Mouse (Mus musculus): ENCODE results near the gene Appl2.
"Not testable (repeated sequence)": the region's sequence is repeated elsewhere in the genome, so short reads cannot be mapped to it uniquely, and the experiment has no call there.

The Appl2 gene

DNA sequence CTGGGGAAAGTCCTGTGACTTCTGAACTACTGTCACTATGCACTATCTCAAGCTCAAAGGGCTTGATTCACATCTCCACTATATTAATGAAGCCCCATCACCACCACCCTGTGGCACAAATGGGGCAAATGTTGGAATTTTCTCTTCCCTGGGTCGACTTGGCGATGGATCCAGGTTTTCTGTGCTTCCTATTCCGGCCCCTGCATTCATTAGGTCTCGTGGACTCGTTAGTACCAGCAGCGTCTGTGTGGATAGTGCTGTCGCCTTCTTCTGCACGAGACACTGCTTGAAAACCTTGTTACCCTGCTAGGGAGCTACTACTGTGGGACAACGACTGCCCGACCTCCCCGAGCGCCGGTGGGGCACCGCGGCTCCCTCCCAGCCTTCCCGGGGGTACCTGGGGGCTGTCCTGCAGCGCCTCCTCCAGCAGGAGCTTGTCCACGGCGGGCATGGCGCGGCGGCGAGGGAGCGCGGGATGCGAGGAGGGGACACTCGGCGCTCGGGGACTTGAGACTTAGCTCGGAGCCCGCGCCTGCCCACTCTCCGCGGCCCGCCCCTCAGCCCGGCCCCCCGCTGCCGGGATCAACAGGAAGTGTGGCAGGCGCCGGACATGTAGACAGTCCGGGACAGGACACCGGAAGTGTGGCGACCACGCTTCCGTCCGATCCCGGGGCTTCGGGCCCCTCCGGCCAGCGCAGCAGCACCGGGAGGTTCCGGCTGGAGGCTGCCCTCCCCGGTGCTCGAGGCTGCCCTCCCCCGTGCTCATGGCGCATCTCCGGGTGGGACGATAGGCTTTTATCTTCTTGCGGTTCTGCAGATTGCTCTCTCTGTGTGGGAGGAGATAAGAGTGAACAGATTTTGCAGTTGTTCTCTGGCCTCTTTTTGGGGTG, at the start of gene Appl2:
Gene Appl2 (minus strand): TSS at position 608 of the 890 bp plus-strand sequence.
- peak; percentile 96 for DNase-seq (ENCODE audit: low spot score in 2 of 2)

DNA sequence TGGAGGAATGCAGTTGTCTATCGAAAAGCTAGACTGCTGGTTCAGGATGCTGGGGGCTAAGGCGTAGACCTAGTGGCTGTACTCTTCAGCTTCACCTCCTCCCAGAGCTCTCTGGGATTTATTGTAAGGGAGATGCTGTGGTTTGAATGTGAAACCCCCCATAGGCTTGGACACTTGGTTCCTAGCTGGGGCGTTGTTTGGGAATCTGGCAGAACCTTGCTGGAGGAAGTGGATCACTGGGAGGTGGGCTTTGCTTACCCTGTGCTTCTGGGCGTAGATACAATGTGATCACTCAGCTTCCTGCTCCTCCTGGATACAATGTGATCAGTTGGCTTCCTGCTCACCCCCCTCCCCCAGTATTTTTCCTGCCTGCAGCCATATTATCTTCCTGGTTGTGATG, 47.7 kb upstream of the Appl2 start:
- no peak for DNase-seq (ENCODE audit: low spot score in 2 of 2)

DNA sequence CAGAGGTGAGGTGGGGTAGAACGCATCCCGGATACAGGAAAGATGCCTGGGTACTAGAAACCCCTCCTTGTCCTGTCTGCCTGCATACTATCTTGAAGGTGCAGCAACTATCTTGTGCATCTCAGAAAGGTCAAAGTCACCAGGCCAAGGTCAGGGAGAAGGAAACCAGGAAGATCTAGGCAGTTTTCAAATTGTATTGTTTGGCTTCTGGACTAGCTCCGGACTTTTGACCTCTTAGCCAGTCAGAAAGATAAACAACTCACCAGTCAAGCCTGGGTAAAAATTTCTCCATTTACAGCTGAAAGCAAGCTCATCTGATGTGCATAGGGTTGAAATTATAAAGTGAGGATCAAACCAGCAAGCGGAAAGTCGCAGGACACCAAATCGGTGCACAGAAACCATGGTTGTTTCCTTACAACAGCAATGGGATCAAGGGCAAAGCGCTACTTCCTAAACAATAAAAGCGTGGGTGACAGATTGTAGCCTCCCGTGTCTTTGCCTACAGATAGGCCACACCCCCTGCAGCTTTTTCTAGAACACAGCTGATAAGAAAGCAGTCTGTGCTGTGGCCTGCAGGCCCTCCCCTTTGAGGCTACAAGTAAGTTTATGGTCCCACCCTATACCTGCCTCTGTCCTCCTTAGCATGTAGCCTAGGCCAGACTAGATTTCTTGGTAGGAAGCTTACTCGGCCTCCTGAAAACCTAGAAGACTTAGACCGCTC, 43.8 kb upstream of the Appl2 start:
- DNase-seq (ENCODE audit: low spot score in 2 of 2) = no peak

DNA sequence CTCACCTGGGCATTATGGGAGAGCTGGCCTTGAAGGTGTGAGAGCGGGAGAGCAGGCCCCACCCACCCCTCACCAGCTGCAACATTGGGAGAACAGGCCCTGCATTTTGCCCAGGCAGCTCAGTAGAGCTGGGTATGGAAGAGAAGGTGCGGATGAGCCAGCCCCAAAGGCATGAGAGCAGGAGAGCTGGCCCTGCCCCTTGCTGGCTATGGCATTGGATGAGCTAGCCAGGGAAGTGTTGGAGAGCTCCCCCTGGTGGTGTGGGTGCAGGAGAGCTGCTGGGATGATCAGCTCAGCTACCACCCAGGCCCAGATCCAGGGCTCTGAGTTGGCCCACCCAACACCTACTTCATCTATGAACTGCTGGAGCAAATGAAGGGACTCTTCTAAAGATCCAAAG, 39.7 kb upstream of the Appl2 start:
- no peak for DNase-seq (ENCODE audit: low spot score in 2 of 2)

DNA sequence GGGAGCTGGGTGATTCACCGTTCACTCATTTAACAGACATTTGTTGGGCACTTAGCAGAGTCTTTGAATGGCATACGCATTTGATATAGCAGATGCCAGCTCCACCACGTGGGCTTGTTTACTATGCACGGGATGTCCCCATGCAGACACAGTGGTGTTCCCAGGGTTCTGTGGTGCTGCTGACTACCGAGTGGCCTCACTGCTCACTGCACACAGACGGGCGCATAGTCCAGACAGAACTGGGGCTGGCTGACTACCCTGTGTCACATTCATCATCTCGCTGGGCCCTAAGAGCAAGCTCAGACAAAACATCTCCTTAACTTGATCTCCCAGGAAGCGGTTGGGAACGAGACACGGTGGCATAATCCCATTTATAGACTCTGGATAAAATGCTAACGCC, 32.8 kb upstream of the Appl2 start:
- no peak for DNase-seq (ENCODE audit: low spot score in 2 of 2)

DNA sequence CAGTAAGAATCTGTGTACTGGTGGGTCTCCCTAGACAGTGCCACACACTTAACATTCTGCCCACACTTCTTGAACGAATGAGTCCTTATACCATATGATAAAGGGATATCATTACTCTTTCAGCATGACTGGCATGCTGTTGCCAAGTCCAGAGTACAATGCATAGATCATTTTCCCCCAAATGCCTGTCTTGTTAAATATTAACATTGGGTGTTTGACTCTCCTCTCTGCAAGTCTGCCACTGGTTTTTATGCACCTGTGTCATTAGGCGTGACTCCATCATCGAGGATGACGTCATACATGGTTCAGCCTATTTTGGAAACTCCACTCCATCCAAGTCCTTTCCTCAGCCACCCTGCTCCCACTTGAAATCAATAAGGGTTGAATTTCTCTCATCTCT, 18.0 kb upstream of the Appl2 start:
- DNase-seq (ENCODE audit: low spot score in 2 of 2) = no peak

DNA sequence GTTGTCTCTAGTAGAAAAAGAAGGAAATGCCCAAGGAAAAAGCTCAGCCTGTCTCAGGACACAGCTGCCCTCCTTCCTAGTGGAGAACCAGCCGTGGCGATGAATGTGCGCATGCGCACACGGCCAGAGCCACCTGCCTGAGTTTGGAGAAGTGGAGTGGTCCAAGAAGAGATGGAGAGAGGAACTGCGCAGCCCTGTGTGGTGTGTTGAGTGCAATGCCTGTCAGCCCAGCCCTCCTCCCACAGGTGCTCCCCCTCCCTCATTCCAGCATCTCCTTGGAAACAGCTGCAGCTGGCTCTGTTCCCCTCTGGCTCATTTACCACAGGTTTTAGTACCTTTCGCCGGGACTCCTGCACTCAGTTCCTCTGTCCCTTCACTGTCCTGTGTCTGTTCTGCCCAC, 13.4 kb upstream of the Appl2 start:
- no peak for DNase-seq (ENCODE audit: low spot score in 2 of 2)

DNA sequence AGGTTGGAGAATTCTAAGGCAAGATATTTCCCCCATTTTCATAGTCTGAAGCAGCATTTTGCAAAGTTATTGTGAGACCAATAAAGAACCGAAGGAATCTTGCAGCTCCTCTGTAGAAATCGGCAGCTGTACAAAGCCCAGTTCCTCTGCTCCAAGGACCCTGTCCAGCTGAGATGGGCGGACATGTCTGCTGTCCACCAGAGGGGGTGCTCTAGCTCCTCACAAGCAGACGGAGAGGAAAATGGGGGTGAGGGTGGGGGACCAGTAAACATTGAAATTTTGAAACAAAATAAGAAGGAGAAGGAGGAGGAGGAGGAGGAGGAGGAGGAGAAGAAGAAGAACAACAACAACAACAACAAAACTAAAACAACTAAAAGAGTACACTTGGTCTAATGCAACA, 12.1 kb upstream of the Appl2 start:
- DNase-seq (ENCODE audit: low spot score in 2 of 2) = no peak

DNA sequence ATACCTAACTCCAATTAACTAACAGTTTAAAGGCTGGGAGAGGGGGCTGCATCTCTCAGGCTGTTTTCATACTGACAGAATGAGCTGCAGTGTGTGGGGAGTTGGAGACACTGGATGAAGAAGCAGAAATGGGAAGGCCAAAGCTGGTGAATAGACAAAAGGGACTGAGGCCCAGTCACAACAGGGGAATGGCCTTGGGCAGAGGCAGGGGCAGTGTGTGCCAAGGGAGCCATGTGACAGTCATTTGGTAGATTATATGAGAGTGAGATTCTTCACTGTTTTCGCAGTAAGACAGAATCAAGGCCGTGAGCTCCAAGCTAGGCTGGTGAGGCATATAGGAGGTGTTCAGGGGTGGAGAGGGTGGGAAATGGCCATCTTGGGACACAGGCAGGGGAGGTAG, 6.1 kb upstream of the Appl2 start:
- DNase-seq (ENCODE audit: low spot score in 2 of 2) = no peak

DNA sequence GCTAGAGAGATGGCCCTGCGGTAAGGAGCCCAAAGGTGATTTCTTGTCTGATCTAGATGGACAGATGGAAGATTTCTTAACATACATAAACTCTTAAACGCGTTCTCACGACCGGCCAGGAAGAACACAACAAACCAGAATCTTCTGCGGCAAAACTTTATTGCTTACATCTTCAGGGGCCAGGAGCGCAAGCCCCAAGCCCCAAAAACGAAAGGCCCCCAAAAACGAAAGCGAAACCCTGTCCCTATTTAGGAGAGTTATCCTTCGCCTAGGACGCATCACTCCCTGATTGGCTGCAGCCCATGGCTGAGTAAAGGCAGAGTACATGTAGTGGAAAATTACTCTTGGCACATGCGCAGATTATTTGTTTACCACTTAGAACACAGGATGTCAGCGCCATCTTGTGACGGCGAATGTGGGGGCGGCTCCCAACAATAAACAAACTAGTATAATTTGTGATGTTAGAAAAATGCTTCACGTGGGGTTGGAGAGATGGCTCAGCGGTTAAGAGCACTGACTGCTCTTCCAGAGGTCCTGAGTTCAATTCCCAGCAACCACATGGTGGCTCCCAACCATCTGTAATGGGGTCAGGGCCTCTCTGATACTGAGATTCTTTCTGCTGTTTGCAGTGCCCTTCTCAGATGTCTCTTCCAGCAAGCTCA, 3.8 kb upstream of the Appl2 start:
- not testable (repeated sequence) for DNase-seq (ENCODE audit: low spot score in 2 of 2)

DNA sequence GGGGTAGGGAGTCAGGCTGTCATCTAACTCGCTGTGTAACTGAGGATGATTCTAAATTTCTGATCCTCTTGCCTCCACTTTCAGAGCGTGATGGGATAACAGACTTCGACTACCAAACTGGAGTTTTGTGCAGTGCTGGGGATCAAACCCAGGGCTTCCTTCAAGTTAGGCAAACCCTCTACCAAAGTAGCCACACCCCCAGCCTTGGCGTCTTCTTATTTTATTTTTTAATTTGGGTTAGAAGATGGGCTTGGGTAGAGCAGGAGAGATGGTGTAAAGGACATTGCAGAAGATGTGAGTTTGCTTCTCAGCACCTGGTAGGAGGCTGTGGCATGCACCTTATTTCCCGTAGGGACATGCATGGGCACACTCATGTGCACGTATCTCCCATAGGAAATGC, 499 bp upstream of the Appl2 start:
- no peak for DNase-seq (ENCODE audit: low spot score in 2 of 2)

DNA sequence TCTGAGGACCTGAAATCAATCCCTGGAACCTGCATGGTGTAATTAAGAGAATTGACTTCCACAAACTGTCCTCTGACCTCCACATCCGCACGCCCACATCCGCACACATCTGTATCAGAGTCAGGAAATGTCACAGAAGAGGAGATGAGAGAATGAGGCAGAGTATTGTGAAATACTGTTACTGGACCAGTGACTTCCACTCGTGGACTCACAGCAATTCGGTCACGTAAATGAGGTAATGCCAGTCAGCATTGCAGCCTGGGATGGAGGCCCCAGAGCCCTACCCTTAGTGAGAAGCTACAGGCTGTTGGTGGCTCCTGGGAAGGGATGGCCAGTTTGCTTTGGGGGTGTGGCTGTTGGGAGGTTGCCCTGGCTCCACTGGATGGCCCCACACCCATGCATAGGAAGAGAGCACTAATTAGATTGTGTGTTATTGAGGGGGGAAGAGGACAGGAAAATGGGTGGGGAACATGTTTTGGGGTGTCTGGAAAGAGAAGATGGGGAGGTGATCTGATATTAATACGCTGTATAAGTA, 2.1 kb downstream of the Appl2 start:
- DNase-seq (ENCODE audit: low spot score in 2 of 2) = peak in 1 of 2 experiments; percentile 32

DNA sequence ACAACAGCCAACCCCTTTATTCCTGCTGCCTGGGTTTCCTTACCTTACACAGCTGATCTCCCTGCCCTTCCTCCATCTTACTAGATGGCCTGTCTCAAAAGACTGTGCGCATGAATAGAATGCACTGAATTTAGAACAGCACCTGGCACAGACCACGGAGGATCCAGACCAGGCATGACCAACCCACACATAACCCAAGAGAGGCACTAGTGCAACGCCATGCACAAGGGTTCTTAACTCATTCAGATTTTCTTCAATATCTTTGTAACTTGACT, 2.9 kb downstream of the Appl2 start:
- no peak for DNase-seq (ENCODE audit: low spot score in 2 of 2)

DNA sequence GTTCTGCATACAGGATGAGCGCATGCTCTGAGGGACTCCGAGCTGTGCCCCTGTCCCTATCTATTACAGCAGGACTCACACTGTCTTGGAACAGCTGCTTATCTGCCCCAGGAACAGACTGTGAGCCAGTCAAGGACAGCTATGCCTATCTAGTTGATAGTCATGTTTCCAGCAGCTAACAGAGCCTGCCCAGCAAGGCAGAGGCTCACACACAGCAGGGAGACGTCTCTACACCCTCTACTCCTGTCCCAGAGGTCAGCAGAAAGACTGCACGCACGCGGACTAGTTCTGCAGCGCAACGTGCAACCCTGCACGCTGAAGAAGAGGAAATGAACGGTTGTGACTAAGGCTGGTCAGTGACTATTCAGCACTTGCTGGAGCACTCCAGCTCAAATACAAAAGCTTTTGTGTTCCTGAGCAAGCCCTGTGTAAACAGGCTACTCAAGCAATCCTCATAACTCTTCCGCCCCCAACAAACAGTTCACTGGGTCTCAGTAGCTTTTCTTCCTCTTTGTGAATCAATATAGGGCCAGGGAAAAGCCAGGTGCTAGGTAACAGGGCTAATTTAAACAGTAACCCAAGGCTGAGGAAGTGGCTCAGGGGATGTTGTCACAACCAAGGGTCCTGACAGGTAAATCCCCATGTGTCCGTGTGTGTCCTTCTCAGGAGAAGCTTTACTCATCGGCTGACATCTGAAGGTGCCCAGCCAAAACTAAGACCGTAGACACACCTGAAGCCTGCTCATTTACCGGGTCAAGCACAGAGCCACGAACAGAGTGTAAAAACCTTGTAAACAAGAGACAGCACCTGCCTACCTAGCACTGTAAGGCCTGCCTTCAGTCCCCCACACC, 3.4 kb downstream of the Appl2 start:
- peak; percentile 44 to 67 for DNase-seq (ENCODE audit: low spot score in 2 of 2)

DNA sequence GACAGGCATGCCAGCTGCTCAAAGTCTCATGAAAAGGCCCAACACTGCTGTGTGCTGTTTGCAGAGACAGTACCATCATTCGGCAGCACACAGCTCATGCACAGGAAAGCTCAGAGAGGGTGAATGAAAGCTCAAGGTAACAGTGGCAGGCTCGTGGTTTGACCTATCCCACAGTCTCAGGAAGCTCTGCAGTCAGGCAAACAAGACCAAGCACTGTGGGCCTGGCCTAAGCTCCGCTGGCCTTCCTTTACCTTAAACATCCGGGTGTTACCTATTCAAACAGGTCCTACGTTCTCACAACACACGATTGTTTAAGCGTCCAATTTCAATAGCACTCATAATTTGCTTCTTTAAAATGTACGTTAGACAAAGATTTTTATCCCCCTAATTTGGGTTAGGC, 4.4 kb downstream of the Appl2 start:
- DNase-seq (ENCODE audit: low spot score in 2 of 2) = no peak

DNA sequence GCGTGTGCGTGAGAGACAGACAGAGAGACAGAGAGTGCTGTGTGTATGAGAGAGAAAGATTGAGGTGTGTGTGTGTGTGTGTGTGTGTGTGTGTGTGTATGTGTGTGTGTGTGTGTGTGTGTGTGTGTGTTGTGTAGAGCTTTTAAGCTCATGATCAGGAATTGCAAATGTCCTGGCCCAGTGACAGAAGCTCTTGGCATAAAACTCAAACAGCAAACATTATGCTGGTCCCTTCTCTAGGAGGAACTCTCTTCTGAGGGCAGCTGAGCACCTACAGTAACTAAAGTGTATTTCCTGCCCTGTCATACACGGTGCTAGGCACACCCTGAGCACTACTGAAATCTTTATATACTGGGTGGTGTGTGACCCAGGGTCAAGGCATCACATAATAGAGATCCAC, 6.9 kb downstream of the Appl2 start:
- no peak for DNase-seq (ENCODE audit: low spot score in 2 of 2)

DNA sequence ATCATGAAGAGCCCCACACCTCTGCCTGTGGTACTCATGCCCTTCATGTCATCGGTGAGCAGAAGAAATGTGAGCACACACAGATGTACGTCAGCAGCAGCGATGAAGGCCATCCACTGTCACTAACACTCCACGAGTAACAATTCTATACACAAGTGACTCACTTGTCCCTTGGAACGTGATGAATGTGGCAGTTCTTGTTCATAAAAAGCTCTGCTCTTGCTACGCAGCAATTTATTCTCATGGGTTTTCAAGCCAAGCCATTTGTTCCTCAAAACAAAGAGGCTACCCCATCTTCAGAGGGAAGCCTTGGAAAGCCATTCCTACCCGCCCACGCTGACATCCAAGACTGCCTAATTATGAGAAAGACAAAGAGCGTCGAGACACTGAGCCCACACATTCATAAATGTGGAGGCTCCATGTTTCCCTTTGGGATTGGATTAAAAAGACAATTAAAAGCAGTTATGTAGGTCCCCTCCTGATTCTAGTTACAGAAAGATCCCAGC, 8.6 kb downstream of the Appl2 start:
- no peak for DNase-seq (ENCODE audit: low spot score in 2 of 2)

DNA sequence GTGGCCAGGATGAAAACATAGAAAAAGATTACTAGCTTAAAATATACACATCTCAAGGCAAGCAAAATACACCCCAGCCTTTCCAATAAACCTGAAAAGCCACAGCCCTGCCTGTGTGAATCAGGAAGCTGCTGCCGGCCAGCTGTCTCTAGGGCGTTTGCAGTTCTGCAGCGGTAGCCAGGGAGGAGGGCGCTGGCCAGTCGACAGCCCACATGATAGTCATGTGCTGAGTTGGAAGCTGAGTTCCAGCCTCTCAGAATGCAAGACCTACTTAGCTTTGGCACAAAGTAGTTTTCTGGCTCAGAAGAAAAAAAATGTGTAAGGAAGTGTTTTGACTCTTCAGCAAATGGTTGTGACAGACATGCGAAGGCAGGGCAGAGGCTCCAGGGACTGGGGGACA, 11.2 kb downstream of the Appl2 start:
- DNase-seq (ENCODE audit: low spot score in 2 of 2) = peak; percentile 91 to 92

DNA sequence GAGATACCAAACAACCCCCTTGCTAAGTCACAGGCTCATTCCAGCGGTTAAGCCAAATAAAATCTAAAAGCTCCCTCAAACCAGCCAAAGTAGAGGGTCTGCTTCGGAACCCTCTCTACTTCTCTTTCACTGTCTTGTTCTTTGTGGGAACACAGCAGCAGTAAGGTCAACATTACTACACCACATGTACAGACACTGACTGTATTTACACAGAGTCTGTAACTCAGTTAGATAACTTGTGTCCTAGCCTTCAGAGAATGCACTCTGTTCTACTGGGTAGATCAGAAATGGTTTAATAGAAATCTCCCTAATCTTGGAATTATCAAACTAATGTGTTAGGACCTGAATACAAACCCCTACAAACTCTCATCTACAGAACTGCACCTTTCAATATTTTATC, 12.3 kb downstream of the Appl2 start:
- DNase-seq (ENCODE audit: low spot score in 2 of 2) = no peak

DNA sequence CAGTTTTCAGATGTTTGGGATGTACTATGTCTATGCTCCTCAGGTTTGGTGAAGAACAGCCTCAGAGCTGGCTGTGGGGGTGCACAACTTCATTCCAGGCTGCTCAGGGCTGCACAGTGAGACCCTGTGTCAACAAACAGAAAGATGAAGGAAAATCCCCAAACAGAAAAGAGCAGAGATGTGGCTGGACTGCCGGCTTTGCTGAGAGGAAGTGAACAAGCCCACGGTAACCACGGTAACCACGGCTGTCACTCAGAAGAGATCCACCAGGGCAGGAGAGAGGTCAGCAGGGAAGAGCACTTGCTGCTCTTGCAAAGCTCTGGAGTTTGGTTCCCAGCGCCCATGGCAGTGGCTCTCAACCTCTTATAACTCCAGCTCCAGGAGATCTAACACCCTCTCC, 14.1 kb downstream of the Appl2 start:
- peak in 1 of 2 experiments; percentile 35 for DNase-seq (ENCODE audit: low spot score in 2 of 2)

DNA sequence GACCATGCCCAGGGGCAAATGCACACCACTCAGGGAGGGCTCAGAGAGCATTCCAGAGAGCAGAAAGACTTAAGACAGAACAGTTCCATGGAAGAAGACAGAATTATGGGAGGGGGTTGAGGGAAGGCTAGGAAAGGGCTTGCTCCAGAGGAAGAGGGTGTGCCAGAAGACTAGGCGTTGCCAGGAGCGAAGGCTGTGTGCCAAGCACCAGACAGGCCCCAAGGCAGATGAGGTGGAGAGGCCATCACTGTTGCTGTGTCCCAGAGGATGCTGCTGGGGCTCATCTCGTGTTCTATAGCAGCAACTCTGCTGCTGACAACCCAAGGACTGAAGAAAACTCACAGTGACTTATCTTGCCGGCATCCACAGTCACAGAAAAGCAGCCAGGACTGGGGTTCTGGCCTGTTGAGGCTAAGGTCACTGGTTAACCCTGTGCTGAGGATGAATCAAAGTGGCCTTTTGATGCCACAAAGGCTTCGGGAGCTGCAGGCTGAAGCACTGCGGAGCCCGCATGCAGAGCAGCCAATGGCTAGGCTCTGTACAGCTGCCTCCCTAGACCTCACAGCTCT, 15.6 kb downstream of the Appl2 start:
- DNase-seq (ENCODE audit: low spot score in 2 of 2) = no peak

All from heart, adult 9 months (tissue).